Mouse (Mus musculus) left cerebral cortex, adult 18-20 months (tissue): ENCODE results near the gene Serpinf1. TPM values are rescaled to one million over a fixed set of nuclear protein-coding genes. Genes with fewer than 3 reads are reported as not detected.
"Not testable (repeated sequence)": the region's sequence is repeated elsewhere in the genome, so short reads cannot be mapped to it uniquely, and the experiment has no call there.

Experiments
- DNase-seq, 2 experiments: peaks; one replicate each; pipeline ENCODE4 v3.0.0; 2021 to 2022; ENCODE audit warnings: low spot score in 2 of 2, mixed read lengths in 1 of 2
- total RNA-seq, 2 experiments: library from RNA; stranded (reverse); gene quantifications; 2 replicates each; pipeline ENCODE4 v1.2.3; 2021

Serpinf1 gene
- total RNA-seq, 2 experiments from 2014 or later, result 12.6 to 12.7 TPM

DNA sequence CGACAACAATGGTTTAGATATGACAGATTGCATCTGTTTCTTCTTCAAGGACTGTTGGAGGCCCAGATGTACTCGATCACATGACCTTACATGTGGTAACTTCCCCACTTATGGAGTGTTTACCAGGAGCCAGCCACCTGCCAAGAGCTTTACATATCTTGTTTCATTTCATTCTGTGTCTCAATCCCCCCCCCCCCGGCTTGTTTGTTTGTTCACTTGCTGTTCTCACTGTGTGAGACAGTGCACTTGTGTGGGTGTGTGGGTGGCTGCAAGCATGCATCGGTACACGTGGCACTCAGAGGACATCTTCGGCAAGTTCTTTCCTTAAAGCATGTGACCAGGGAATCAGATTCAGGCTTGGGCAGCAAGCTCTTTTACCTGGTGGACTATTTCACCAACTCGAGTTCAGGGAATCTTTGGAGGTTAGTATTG is 34.0 kb upstream of the Serpinf1 start:
- no peak for DNase-seq

DNA sequence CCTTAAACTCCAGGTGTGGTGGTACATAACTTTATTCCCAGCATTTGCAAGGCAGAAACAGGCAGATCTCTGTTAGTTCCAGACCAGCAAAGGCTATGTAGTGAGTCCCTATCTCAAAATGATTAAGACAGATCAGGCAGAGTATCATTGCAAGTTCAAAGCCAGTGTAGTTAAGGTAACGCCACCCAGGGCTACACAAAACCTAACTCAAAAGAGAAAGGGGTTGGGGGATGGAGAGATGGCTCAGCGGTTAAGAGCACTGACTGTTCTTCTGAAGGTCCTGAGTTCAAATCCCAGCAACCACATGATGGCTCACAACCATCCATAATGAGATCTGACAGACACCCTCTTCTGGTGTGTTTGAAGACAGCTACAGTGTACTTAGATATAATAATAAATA is 33.5 kb upstream of the Serpinf1 start:
- not testable (repeated sequence) for DNase-seq

DNA sequence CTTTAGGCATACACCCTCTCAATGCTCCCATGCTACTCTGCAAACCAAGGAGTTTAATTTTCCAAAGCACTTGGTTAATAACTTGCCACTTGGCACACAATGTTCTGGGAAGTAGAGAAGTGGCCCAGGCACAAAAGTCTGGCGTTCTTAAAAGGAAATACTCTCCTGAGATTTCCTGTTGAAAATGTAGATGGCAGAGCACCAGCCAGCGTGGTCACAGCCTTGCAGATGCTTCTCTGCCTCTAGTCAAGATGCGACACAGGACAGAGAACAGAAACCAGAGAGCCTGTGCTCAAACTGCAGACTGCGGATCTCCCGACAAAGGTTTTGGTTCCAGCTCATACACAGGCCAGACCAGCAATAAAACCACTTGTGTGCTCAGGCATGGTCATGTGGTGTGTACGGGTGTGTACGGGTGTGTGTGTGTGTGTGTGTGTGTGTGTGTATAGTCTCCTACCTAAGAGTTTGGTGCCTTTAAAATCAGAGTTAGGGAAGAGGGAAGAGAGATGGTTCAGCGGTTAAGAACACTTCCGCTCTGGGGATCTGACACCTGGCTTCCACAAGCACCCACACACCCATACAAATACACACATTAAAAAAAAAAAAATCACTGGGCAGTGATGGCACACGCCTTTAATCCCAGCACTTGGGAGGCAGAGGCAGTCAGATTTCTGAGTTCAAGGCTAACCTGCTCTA is 32.7 kb upstream of the Serpinf1 start:
- no peak for DNase-seq

DNA sequence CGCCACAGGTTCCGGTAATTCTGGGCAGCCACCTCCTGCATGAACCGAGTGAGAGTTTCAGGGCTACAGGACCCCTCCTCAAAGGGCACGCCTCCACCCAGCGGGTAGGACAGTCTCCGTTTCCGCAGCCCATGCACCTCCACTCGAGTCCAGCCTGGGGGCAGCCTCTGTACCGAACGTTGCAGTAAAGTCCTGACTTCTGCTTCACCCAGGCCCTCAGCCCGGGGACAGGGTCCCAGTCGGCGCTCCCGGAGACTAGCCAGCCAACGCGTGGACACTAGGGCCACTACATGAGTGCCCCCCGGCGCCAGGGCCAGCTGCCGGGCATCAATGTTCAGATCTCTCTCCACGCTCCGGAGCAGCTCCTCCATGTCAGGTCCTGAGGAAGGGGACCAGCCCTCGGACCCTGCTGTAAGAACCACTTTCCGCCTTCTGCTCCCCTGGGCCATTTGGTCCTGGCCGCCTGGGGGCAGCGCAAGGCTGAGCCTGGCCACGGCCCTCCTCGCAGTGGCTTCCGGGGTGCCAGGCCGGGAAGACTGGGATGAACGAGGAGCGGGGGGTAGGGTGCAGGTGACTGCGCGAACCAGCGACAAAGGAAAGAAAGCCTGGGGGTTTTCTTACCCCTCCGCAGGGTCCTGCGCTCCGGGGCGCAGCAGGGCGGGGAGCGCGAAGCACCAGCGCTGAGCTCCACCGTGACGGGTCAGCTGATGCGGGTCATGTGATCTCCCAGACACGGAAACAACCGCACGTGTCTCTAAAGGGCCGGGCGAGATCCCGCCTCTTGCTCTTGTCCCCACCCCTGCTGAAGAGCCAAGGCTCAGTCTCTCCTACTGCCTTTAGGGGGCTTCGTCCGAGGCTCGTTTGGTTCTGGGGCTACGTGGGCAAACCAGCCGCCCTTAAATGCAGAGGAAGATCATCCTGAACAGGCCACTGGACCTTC is 31.8 kb upstream of the Serpinf1 start, which contains the start of gene Wdr81:
Gene Wdr81, minus strand, starts transcription at position 727 of the 940 bp plus-strand sequence.
- peak; percentile 82 to 87 for DNase-seq

DNA sequence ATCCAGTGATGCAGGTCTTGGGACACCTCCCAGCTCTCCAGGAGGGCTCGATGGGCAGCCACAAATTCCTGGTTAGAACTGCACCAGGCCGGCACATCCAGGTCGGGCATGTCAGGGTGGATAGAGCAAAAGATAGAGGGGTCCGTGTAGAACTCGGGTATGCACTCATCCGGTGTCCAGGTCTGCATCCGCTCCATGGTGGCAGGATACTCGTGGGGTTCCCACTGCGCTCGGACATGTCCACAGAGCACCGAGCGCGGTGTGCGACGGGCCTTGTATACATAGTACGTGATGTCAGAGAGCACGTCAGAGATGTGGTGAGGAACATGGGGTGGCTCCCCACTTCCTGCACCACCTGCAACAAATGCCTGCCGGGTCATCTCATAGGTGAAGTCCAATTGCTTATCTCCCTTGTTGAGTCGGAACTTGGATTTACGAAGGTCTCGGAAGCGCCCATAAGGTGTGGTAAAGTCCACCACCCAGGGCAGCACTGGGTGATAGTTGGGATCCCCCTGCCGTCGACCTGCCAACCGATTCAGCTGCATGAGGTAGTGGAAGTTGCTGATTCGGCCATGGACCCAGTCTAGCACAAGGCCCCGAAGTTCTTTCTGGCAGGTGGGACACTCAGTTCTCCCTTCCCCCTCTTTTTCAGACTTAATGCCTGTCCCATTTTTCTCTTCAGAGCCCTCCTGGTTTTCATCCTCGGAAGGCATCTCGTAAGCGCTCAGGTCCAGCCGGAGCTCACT is 30.5 kb upstream of the Serpinf1 start:
- no peak for DNase-seq

DNA sequence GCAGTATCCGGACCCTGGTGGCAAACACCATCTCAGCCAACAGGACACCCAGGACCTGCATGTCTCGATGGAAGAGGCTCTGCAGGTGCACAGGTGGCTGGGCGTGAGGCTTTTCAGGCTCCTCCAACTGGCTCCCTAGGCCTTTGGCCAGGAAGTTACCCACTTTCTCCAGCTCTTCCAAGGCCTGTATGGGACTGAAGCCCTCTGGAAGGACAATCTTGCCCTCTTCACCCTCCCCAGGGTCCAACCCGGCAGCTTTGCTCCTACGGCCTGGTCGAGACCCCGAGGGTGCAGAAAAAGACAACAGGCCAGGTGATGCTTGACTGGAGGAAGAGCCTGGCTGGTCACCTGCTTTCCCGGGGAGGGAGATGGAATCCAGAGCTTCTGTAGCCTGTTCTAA is 29.6 kb upstream of the Serpinf1 start:
- DNase-seq, result no peak

DNA sequence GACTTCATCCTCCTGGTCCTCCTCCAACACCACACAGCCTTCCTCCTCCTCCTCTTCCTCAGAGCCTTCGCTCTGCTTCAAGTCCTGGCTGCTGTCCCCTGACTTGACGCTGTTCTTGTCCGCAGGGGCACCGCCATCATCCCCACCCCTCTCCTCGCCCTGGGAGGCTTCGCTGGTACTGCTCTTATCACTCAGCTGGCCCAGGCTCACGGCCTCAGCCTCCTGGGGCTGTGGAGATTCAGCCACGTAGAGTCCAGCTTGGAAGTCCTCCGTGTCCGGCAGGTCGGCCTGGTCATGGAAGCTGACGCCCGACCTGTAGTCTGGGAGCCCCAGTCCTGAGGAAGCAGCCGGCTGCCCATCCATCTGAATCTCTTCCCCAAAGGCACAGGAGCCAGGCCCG is 28.4 kb upstream of the Serpinf1 start:
- DNase-seq, result no peak

DNA sequence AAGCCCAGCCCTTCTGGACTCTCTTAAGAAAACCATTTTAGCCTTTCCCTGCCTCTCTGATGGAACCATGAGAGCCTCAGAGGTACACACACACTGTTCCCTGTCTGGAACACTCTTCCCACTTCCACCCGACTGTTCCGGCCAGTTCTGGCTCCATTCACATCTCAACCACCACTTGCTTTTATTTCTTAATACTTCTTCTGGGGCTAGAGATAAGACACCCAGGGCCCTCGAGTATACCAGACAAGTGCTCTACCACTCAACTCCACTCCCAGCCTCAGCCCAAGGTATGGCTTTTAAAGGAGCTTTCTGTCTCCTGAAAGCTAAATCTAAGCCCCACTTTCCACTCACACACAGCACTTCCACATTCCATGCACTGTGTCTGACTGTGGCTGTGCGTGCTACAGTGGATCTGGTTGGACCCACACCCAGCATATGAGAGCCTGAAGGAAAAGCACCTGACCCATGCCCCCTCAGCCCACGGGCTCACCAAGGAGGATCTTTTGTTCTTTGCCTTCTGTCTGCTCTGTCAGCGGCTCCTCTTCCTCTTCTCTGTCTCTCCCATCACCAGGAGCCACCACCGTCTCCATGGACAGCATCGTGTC is 27.9 kb upstream of the Serpinf1 start:
- DNase-seq, result no peak

DNA sequence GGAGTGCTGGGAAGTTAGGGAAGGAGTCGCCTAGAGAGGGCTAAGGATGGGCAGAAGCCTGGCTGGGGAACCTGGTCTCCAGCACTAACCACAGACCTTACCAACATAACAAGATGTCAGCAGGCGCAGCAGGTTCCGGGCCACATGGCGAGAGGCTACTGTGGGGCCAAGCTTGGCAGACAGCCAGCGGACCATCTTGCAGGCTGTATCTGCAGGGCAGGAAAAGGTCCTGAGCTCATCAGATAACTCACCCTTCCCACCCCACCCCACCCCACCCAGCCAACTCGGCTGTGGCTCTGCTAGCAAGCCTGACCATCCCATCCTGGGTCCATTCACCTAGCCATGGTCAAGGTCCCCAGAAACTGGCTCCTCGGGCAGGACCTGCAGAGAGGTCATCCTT is 27.2 kb upstream of the Serpinf1 start:
- DNase-seq, result no peak

DNA sequence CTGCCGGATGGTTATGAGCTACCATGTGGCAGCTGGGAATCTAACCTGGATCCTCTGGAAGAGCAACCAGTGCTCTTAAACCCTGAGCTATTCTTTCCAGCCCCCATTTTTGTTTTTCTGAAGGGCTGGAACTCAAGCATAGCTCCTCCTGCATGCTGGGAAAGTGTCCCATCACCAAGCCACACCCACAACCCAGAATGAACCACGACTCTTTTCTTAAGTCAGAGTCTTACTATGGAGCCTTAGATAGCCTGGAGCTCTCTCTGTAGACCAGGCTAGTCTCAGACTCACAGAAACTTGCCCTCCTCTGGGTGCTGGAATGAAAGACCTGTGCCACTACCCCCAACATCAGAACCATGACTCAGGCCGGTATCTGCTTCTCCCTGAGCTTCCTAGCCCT is 26.1 kb upstream of the Serpinf1 start:
- DNase-seq, result no peak

DNA sequence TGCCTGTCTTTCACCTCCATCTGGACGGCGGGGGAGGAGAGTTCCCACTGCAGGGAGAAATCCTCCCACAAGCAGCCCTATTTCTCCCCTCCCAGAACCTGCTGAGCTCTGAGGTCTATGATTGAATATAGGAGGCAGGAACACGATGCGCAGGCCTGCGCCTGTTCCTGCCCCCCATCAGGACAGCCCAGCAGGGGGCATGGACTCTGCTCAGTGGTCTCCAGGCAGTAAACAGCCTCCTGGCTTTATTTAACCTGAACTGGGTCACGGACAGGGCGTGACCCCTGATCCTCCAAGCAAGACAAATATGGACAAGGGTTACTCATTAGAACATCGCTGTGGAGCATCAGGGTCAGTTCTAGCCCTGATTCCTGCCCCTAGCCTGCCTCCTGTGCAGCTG is 21.2 kb upstream of the Serpinf1 start:
- DNase-seq, result no peak

DNA sequence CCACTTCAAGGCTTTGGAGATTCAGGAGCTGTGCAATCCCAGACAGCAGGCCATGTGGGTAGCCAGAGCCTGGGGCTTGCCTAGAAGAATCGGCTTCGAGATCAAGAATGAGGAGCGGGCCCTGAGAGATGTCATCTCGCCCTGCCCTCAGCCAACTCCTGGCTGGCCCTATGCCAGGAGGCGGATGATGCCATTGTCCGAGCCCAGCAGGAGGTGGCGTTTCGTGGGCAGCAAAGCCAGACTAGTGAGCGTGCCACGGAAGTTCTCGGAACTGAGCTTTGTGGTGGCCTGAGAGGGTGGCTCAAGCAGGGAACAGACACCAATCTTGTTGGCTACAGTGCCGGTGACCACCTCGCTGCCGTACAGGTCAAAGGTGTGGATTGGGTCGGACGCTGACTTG is 19.1 kb upstream of the Serpinf1 start:
- no peak for DNase-seq

DNA sequence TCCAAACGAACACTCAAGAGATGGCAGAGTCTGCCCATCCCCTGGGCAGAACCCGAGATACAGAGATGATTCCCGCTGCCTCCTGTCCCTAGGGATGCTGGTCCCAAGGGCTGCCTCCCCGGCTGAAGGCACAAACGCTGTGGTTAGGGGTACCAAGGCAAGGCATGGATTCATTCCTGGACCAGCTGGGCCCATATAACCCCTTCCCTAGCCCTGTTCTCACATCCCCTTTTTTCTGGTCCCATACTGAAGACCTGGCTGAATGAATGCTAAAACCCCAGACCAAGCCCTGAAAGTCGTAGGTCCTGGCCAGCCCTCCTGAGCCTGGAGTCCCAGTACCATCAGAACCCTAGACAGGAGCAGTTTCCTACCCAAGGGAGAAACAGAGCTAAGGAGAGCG is 18.5 kb upstream of the Serpinf1 start:
- DNase-seq, result no peak

DNA sequence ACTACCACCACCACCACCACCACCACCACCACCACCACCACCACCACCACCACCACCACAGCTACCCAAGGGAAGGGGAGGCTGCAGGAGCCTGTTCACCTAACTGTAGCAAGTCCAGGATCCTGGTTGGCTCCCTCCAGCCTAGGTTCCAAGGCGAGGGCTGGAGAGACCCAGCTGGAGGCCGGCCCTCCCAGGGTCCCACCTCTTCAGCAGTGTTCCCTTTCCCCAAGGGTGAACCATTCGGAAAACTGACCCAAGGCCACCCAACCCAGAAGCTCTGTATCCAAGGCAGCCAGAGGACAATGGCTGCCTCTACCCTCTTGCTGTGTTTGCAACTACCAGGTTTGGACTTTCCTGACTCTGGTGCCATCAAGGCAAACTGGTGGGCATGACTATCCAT is 17.4 kb upstream of the Serpinf1 start:
- DNase-seq, result no peak

DNA sequence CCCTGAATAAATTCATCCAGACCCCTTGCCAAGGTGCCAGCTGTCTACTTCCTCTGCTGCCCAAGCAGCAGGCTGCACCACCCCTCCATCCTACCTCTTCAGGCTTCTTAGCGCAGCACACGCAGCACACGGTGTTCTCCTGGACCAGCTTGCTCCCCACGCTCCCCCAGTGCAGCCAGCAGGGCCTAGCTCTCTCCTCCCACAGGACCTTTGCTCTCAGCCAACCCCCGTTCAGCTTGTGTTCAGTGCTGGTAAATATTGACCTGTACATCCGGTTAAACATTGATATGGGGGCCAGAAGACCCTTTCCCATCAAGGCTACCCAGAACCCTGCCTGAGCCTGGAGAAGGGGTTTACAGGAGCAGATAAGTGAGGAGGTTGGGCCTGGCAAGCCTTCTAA is 16.9 kb upstream of the Serpinf1 start, which contains the start of gene Serpinf2:
Gene Serpinf2, minus strand, starts transcription at position 229 of the 400 bp plus-strand sequence.
- DNase-seq, result no peak

DNA sequence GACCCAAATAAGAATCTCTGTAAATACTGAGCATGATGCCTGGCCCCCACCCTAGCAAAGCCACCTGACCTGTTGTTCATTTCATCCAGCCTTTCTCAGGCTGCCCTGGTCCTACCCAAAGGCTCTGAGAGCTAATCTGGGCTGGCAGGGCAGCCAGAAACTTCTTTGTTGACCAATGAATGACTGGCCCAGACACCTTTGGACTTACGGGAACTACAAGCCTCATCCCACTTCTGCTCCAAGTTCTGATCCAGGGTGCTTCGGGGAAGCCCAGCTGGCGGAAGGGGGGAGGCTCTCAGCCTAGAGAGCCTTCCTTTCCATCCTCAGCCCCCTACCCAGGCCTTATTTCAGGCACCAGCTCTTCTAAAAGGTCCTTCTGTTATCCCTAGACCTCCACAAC is 16.3 kb upstream of the Serpinf1 start:
- no peak for DNase-seq

DNA sequence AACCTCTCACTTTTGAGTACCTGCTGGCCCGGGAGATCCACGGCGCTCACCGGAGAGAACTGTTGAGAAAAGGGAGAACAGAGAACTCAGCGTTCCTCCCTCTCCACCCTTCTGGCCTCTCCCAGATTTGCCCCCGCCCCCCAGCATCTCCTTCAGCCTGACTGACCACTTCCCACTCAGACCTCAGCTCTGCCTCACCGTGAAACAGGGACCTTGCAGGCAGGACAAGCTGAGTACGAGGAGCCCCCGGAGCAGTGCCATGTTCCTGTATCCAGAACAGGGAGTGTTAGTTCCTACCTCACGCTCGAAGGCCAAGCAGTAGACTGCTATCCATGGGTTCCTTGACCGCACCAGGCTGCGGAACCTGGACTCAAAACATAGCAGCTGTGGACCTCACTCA is 15.7 kb upstream of the Serpinf1 start:
- DNase-seq, result no peak

DNA sequence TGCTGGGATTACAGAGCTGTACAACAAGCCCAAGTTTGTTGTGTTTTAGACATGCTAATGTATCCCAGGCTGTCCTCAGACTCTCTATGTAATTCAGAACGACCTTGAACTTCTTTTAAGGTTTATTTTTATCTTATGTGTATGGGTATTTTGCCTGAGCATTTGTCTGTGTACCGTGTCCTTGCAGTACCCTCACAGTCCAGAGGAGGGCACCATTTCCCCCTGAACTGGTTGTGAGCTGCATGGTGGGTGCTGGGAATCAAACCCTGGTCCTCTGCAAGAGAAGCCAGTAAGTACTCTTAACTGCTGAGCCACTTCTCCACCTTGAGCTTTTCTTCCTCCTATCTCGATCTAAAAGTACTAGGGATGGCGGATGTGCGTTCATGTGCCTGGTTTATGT is 11.6 kb upstream of the Serpinf1 start:
- DNase-seq, result no peak

DNA sequence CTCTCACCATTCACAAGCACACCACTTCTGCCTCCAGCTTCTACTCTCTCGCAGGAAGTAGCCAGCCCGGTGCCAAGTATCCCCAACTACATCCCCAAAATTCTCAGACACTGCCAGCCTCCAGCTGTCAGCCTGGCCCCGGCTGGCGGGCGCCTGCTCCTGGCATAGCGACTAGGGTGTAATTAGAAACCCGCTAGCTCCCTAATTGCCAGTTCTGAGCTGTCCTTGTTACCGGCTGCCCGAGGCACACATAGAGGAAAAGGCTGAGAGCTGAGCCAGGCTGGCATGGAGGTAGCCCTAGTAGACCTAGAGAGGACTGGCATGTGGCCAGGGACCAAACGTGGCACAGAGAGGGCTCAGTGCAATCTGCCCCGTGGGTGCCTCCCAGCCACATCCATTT is 8.8 kb upstream of the Serpinf1 start:
- DNase-seq, result peak; percentile 56 to 60

DNA sequence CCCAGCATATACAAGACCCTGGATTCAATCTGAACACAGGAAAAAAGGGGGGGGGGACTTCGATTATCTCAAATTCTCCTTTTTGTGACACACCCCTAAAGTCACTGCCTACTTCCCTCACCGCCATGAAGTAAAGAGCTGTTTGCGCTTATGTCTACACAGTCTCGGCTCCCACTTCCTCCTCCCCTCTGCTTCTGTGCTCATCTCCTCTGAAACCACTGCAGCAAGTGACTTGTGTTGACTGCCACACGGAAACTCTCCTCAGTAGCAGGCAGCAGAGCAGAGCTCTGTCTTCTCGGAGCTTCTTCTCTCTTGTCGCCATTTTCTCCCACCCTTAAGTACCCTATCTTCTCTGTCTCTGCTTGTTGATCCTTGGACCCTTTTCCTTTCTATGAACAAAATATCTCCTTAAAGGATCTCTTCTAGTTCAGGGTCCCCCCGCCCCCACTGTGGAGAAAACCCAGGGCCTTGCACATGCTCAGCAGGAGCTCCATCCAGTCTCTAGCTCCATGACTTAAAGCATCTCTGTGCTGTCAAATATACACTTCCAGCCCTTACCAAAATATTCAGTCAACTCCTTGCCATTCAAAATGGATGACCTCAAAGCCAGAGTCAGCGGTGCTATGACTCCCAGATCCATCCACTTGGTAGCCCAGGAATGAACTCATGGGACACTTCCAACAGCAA is 6.7 kb upstream of the Serpinf1 start:
- no peak for DNase-seq

DNA sequence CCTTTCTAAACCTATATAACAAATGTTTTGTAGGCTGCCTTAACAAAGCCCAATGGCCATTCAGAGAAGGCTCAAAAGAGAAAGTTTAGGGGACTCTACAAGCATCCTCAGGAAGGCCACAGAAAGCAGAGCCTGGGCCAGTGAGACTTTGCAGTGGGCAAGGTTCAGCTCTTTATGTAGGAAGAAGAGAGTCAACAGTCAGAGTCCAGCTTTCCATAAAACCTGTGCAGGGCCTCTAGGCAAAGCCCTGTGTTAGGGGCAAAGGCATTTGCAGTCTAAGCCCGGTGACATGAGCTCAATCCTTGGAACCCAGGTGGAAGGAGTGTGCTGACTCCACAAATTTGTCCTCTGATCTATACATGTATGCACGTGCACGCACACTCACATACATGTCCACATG is 2.0 kb upstream of the Serpinf1 start:
- DNase-seq, result no peak
